Comparison of ENCODE assay signal across 8 mouse cellular contexts in genomic region chr5:147400505-147400979, GRCm38 (mm10). TPM values are rescaled to one million over a fixed set of nuclear protein-coding genes. Genes with fewer than 3 reads are reported as not detected.
DNase-seq lines count a peak whose midpoint lies in the region; ATAC-seq and TF ChIP-seq lines count a peak whose summit lies in the region.

No protein-coding gene starts in this region.

- peak overlapping the region; percentile 58 for H3K9ac ChIP-seq in embryonic facial prominence, embryonic 13.5 days
- H3K9ac ChIP-seq in intestine, embryonic 14.5 days (ENCODE audit: low read length) = no peak overlapping the region

- ATAC-seq in embryonic facial prominence, embryonic 13.5 days (ENCODE audit: insufficient number of reproducible peaks, insufficient read depth, low FRiP score, low TSS enrichment, low read depth) = no peak
- ATAC-seq in intestine, embryonic 14.5 days (replicated peaks; ENCODE audit: low FRiP score, low TSS enrichment, low read depth) = no peak
- ATAC-seq in monocyte, adult 5-6 weeks (replicated peaks; ENCODE audit: insufficient number of reproducible peaks, low FRiP score, low TSS enrichment, poor library complexity, severe bottlenecking) = peak; percentile 38; the same call in 1 of the 2 replicates
- no peak for ATAC-seq in erythroblast, adult 5-6 weeks (replicated peaks; ENCODE audit: low FRiP score, poor library complexity, severe bottlenecking)

- H3K4me2 ChIP-seq in embryonic facial prominence, embryonic 13.5 days = peak overlapping the region; percentile 87
- H3K4me2 ChIP-seq in intestine, embryonic 14.5 days (ENCODE audit: low read length) = peak overlapping the region; percentile 49

- peaks cover 58% of the 10 kb centered on the region for H3K27me3 ChIP-seq in embryonic facial prominence, embryonic 13.5 days
- H3K27me3 ChIP-seq in intestine, embryonic 14.5 days (replicated peaks; ENCODE audit: control insufficient read depth, insufficient read depth, low read length) = peaks cover 43% of the 10 kb centered on the region

- 2% methylated on average over 17 of the region's 17 CpGs for WGBS in embryonic facial prominence, embryonic 13.5 days
- 2% methylated on average over 17 of the region's 17 CpGs for WGBS in intestine, embryonic 14.5 days

- H3K36me3 ChIP-seq in embryonic facial prominence, embryonic 13.5 days = no peaks in the 10 kb centered on the region
- no peaks in the 10 kb centered on the region for H3K36me3 ChIP-seq in intestine, embryonic 14.5 days (ENCODE audit: control insufficient read depth, insufficient read depth, low read length)

- H3K27ac ChIP-seq in layer of hippocampus, adult 2 months = peak overlapping the region; percentile 90
- no peak overlapping the region for H3K27ac ChIP-seq in embryonic facial prominence, embryonic 13.5 days
- H3K27ac ChIP-seq in intestine, embryonic 14.5 days (ENCODE audit: low read depth) = no peak overlapping the region

- peak overlapping the region; percentile 61 for H3K4me3 ChIP-seq in layer of hippocampus, adult 2 months
- H3K4me3 ChIP-seq in embryonic facial prominence, embryonic 13.5 days = peak overlapping the region; percentile 47
- peak overlapping the region; percentile 31 for H3K4me3 ChIP-seq in intestine, embryonic 14.5 days (ENCODE audit: low read depth, low read length)

- TF ChIP-seq CTCF in layer of hippocampus, adult 2 months (conservative IDR thresholded peaks at IDR 0.05) = no peak

- H3K9me3 ChIP-seq in embryonic facial prominence, embryonic 13.5 days = no peaks in the 10 kb centered on the region
- no peaks in the 10 kb centered on the region for H3K9me3 ChIP-seq in intestine, embryonic 14.5 days (ENCODE audit: control insufficient read depth, low read length)

- no peak for DNase-seq in layer of hippocampus, adult 2 months (ENCODE audit: low spot score in 2 of 2)
- DNase-seq in layer of hippocampus, postnatal 36 days = no peak
- no peak for DNase-seq in intestine, embryonic 14.5 days (ENCODE audit: low spot score)
- no peak for DNase-seq in adrenal gland, adult (ENCODE audit: inconsistent age in 2 of 2, low spot score in 1 of 2)
- no peak for DNase-seq in gastrocnemius, postnatal 14 days

- peaks cover 14% of the 10 kb centered on the region for H3K4me1 ChIP-seq in embryonic facial prominence, embryonic 13.5 days
- H3K4me1 ChIP-seq in intestine, embryonic 14.5 days (replicated peaks; ENCODE audit: control insufficient read depth, insufficient read depth, low read length) = peaks cover 8% of the 10 kb centered on the region; the same call in 1 of the 2 replicates

- intact Hi-C loops in gastrocnemius, postnatal 14 days (cut with DNase I; ENCODE audit: low total_unique reads) = no loop called here

RNA-seq across cellular contexts. Expression of gene Flt3, which starts 0.3 kb away (rescaled TPM):
- total RNA-seq in layer of hippocampus, adult 2 months (2021) = 10 to 100 TPM in 1 of 2 experiments, 1 to 10 TPM in 1; 9.8 to 11.0 TPM
- 1 to 10 TPM; 8.5 to 9.8 TPM for total RNA-seq in layer of hippocampus, postnatal 36 days (2021)
- 0.25 TPM in 1 of 2 replicates, not detected in the other for polyA plus RNA-seq in embryonic facial prominence, embryonic 13.5 days (2015; fragmentation: Nextera tagmentation; extraction: Ambion mirVana)
- polyA plus RNA-seq in intestine, embryonic 14.5 days (2014; fragmentation: Nextera tagmentation; extraction: Ambion mirVana) = 0.15 and 0.19 TPM in 2 replicates
- total RNA-seq in monocyte, adult 5-6 weeks (2017) = 1.7 to 3.9 TPM (median 3.2 TPM) in 3 replicates
- total RNA-seq in erythroblast, adult 5-6 weeks (2015; ENCODE audit: low replicate concordance) = 0.84 and 1.9 TPM in 2 replicates
- total RNA-seq in erythroblast, adult 5-6 weeks (2017; ENCODE audit: low replicate concordance) = 2.8 and 4.7 TPM in 2 replicates
- total RNA-seq in gastrocnemius, postnatal 14 days (2021) = not detected

RNA-seq across cellular contexts. Expression of gene Pan3, which starts 29.4 kb away (rescaled TPM):
- 100 to 1,000 TPM in 1 of 2 experiments, 10 to 100 TPM in 1; 96.7 to 114 TPM for total RNA-seq in layer of hippocampus, adult 2 months (2021)
- total RNA-seq in layer of hippocampus, postnatal 36 days (2021) = 100 to 1,000 TPM in 1 of 2 experiments, 10 to 100 TPM in 1; 82.4 to 118 TPM
- 72.7 and 86.9 TPM in 2 replicates for polyA plus RNA-seq in embryonic facial prominence, embryonic 13.5 days (2015; fragmentation: Nextera tagmentation; extraction: Ambion mirVana)
- 75.0 and 83.4 TPM in 2 replicates for polyA plus RNA-seq in intestine, embryonic 14.5 days (2014; fragmentation: Nextera tagmentation; extraction: Ambion mirVana)
- 167 to 270 TPM (median 183 TPM) in 3 replicates for total RNA-seq in monocyte, adult 5-6 weeks (2017)
- total RNA-seq in erythroblast, adult 5-6 weeks (2015; ENCODE audit: low replicate concordance) = 263 and 430 TPM in 2 replicates
- 228 and 241 TPM in 2 replicates for total RNA-seq in erythroblast, adult 5-6 weeks (2017; ENCODE audit: low replicate concordance)
- 10 to 100 TPM; 22.2 to 31.3 TPM for total RNA-seq in gastrocnemius, postnatal 14 days (2021)
